Mouse (Mus musculus): ENCODE data around the gene Zfp462. TPM values are rescaled to one million over a fixed set of nuclear protein-coding genes. Genes with fewer than 3 reads are reported as not detected.

The Zfp462 gene
- polyA plus RNA-seq, 1 experiment from 2014 or later = 5.1 TPM

DNA sequence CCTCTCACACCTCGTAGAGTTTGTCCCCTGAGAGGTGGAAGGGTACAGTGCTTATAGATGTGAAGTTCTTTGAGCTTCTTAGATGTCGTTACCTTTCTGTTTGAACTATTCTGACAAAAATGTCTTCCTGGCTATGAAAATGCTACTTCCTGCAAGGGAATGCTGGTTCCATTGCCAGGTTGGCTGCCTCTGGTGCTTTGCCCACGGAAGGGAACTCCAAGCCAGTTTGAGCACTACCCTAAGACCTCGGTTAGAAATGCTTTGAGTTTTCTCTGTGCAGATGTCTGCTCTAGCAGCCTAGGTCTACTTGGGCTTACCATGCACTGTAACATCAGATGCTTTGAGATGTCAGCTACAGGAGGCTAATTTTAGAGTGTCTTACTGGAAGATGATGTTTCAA, 17.3 kb downstream of the Zfp462 start:
- no peak for ATAC-seq (replicated peaks; ENCODE audit: low FRiP score, low TSS enrichment, low read depth)
- no peak for DNase-seq (ENCODE audit: low spot score)
- H3K27ac ChIP-seq (ENCODE audit: low read depth) = no peak overlapping the region
- H3K4me2 ChIP-seq (ENCODE audit: low read length) = no peak overlapping the region
- H3K27me3 ChIP-seq (replicated peaks; ENCODE audit: control insufficient read depth, insufficient read depth, low read length) = no peaks in the 10 kb centered on the region
- 96% methylated on average over 4 of the region's 4 CpGs for WGBS
- 0 out of 2 replicates have a peak, but pooled peaks cover 3% of the 10 kb centered on the region for H3K36me3 ChIP-seq (ENCODE audit: control insufficient read depth, insufficient read depth, low read length)
- H3K4me3 ChIP-seq (ENCODE audit: low read depth, low read length) = no peak overlapping the region
- no peaks in the 10 kb centered on the region for H3K9me3 ChIP-seq (ENCODE audit: control insufficient read depth, low read length)
- peaks cover 24% of the 10 kb centered on the region for H3K4me1 ChIP-seq (replicated peaks; ENCODE audit: control insufficient read depth, insufficient read depth, low read length)
- no peak overlapping the region for H3K9ac ChIP-seq (ENCODE audit: low read length)

DNA sequence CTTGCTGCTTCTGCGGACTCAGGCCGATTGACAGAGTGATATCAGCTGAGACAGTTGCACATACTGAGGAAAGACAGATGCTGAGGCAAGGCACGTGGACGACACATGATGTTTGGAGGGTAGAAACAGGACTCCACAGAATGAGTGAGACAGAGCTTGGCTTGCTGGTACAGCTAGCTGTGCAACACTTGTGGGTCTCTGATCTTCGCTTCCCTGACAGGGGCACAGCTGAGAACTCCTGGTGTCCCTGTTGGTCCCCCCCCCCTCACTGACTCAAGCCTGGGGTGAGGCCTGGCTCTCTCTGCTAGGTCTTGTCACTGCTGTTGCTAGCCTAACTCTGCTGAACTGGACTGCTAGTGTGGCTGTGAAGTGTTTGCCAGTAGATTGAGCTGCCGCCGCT, 18.7 kb downstream of the Zfp462 start:
- Histone ChIP-seq H3K27ac (ENCODE audit: low read depth) (no peak overlapping the region), H3K9me3 (ENCODE audit: control insufficient read depth, low read length) (no peaks in the 10 kb centered on the region), H3K4me1 (replicated peaks; ENCODE audit: control insufficient read depth, insufficient read depth, low read length) (peaks cover 32% of the 10 kb centered on the region), H3K4me3 (ENCODE audit: low read depth, low read length) (no peak overlapping the region), H3K27me3 (replicated peaks; ENCODE audit: control insufficient read depth, insufficient read depth, low read length) (no peaks in the 10 kb centered on the region), H3K9ac (ENCODE audit: low read length) (no peak overlapping the region), H3K4me2 (ENCODE audit: low read length) (no peak overlapping the region), H3K36me3 (ENCODE audit: control insufficient read depth, insufficient read depth, low read length) (no peaks in the 10 kb centered on the region)
- no peak for ATAC-seq (replicated peaks; ENCODE audit: low FRiP score, low TSS enrichment, low read depth)
- DNase-seq (ENCODE audit: low spot score) = no peak
- WGBS = 76% methylated on average over 7 of the region's 7 CpGs

DNA sequence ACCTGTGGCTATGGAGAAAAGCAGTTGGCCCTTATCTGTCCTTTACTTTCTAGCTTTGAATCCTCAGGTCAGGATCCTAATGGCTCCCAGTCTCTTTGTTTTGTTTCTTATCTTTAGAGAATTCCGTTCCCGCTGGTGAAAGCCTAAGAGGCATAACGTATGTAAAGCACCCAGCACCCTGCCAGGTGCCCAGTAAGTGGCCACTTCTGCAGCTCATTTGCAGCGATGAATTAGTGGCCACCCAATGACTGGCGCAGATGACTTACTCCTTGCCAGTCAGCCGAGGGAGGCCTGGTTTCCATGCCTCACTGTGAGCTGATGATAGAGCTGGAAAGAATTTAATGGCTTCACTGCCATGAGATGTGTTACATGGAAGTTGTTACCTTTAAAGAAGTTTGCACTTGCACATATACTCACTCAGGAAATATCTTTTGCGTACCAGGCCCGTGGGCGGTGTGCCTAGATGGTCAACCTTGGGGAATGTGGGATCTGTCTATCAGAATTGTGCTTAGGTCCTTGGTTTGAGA, 20.4 kb downstream of the Zfp462 start:
- Histone ChIP-seq H3K27ac (ENCODE audit: low read depth) (no peak overlapping the region), H3K27me3 (replicated peaks; ENCODE audit: control insufficient read depth, insufficient read depth, low read length) (no peaks in the 10 kb centered on the region), H3K36me3 (ENCODE audit: control insufficient read depth, insufficient read depth, low read length) (no peaks in the 10 kb centered on the region), H3K4me2 (ENCODE audit: low read length) (no peak overlapping the region), H3K4me3 (ENCODE audit: low read depth, low read length) (no peak overlapping the region), H3K9me3 (ENCODE audit: control insufficient read depth, low read length) (no peaks in the 10 kb centered on the region), H3K4me1 (replicated peaks; ENCODE audit: control insufficient read depth, insufficient read depth, low read length) (peaks cover 32% of the 10 kb centered on the region), H3K9ac (ENCODE audit: low read length) (no peak overlapping the region)
- no peak for ATAC-seq (replicated peaks; ENCODE audit: low FRiP score, low TSS enrichment, low read depth)
- no peak for DNase-seq (ENCODE audit: low spot score)
- WGBS = 65% methylated on average over 9 of the region's 9 CpGs

DNA sequence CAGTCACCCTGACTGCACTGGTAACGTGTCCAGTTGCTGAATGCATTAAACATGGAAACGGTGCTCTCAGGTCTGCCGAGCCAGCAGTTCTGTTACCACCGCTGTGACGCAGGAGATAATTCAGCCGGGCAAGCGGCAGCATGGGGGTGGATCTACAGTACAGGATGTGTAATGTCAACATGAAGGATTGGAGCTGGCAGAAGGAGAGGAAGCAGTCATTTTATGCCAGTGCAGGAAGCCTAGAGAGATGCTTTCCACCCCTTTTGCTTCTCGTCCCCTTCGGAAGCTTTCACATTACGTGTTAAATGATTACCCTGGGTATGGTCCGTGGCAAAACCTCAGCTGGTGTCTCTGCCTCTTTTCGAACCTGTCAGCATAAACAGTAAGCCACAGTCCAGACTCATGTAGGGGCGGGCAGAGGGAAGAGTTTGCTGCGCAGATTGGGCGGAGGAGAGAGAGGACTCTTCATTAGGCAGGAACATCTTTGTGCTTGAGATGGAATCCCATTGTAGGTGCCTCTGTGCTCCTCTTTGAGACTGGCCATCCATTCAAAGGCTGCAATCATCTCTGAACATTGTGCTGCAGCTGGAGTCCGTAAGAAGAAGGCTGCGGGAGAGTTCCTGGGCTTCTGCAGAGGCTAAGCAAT, 21.4 kb downstream of the Zfp462 start:
- DNase-seq (ENCODE audit: low spot score) = peak; percentile 73
- 0 out of 2 replicates have a peak, but pooled peaks have one; percentile 44 for ATAC-seq (replicated peaks; ENCODE audit: low FRiP score, low TSS enrichment, low read depth)
- H3K27me3 ChIP-seq (replicated peaks; ENCODE audit: control insufficient read depth, insufficient read depth, low read length) = no peaks in the 10 kb centered on the region
- H3K4me2 ChIP-seq (ENCODE audit: low read length) = peak overlapping the region; percentile 36
- H3K27ac ChIP-seq (ENCODE audit: low read depth) = peak overlapping the region; percentile 47
- H3K9ac ChIP-seq (ENCODE audit: low read length) = no peak overlapping the region
- H3K9me3 ChIP-seq (ENCODE audit: control insufficient read depth, low read length) = no peaks in the 10 kb centered on the region
- H3K36me3 ChIP-seq (ENCODE audit: control insufficient read depth, insufficient read depth, low read length) = no peaks in the 10 kb centered on the region
- 27% methylated on average over 17 of the region's 17 CpGs for WGBS
- 0 out of 2 replicates have a peak overlapping the region, but pooled peaks have one; percentile 1 for H3K4me3 ChIP-seq (ENCODE audit: low read depth, low read length)
- H3K4me1 ChIP-seq (replicated peaks; ENCODE audit: control insufficient read depth, insufficient read depth, low read length) = peaks cover 32% of the 10 kb centered on the region

DNA sequence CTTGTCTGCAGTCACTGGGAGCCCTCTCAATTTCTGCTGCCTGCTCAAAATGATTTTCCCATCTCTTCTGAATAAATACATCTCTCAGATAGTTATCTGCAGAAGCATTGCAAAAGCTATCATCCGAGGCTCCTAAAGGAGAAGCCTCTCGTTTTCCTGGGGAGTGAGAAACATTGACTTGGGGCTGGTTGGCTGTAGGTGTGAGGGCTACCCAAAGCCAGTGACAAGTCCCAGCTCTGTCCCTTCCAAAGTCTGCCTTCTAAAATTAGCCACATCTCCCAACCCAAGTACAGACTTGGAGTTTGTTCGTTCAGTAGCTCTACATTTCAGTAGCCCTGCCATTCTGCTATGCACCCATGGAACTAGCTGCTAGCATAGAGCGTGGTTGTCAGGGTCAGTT, 22.3 kb downstream of the Zfp462 start:
- no peak for ATAC-seq (replicated peaks; ENCODE audit: low FRiP score, low TSS enrichment, low read depth)
- Histone ChIP-seq H3K27ac (ENCODE audit: low read depth) (no peak overlapping the region), H3K36me3 (ENCODE audit: control insufficient read depth, insufficient read depth, low read length) (no peaks in the 10 kb centered on the region; the same call in 1 of the 2 replicates), H3K27me3 (replicated peaks; ENCODE audit: control insufficient read depth, insufficient read depth, low read length) (no peaks in the 10 kb centered on the region), H3K4me2 (ENCODE audit: low read length) (no peak overlapping the region), H3K9ac (ENCODE audit: low read length) (no peak overlapping the region), H3K9me3 (ENCODE audit: control insufficient read depth, low read length) (no peaks in the 10 kb centered on the region), H3K4me1 (replicated peaks; ENCODE audit: control insufficient read depth, insufficient read depth, low read length) (peaks cover 32% of the 10 kb centered on the region), H3K4me3 (ENCODE audit: low read depth, low read length) (no peak overlapping the region)
- no peak for DNase-seq (ENCODE audit: low spot score)
- 76% methylated on average over 4 of the region's 4 CpGs for WGBS

DNA sequence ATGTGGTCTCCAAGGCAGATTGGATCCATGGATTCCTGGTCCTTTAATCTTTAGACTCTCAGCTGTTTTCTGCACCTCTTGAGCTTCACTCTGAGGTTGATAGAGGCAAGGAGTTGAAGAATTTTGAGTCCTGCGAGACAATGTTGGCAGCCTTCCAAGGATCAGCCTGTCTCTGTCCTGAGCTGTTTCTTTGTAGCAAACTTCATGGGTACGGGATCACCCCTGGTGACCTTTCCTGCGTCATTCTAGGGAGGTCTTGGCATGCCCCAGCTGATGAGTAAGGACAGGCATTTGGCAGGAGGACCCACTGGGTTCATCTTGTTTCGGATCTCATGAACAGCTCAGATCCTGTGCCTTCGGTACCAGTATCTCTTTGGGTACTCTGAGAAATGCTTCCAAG, 22.9 kb downstream of the Zfp462 start:
- H3K9me3 ChIP-seq (ENCODE audit: control insufficient read depth, low read length) = no peaks in the 10 kb centered on the region
- peaks cover 32% of the 10 kb centered on the region for H3K4me1 ChIP-seq (replicated peaks; ENCODE audit: control insufficient read depth, insufficient read depth, low read length)
- ATAC-seq (replicated peaks; ENCODE audit: low FRiP score, low TSS enrichment, low read depth) = no peak
- H3K27ac ChIP-seq (ENCODE audit: low read depth) = no peak overlapping the region
- no peak for DNase-seq (ENCODE audit: low spot score)
- no peak overlapping the region for H3K4me3 ChIP-seq (ENCODE audit: low read depth, low read length)
- H3K27me3 ChIP-seq (replicated peaks; ENCODE audit: control insufficient read depth, insufficient read depth, low read length) = no peaks in the 10 kb centered on the region
- H3K9ac ChIP-seq (ENCODE audit: low read length) = no peak overlapping the region
- WGBS = 56% methylated on average over 5 of the region's 5 CpGs
- peaks cover 3% of the 10 kb centered on the region; the same call in 1 of the 2 replicates for H3K36me3 ChIP-seq (ENCODE audit: control insufficient read depth, insufficient read depth, low read length)
- no peak overlapping the region for H3K4me2 ChIP-seq (ENCODE audit: low read length)

DNA sequence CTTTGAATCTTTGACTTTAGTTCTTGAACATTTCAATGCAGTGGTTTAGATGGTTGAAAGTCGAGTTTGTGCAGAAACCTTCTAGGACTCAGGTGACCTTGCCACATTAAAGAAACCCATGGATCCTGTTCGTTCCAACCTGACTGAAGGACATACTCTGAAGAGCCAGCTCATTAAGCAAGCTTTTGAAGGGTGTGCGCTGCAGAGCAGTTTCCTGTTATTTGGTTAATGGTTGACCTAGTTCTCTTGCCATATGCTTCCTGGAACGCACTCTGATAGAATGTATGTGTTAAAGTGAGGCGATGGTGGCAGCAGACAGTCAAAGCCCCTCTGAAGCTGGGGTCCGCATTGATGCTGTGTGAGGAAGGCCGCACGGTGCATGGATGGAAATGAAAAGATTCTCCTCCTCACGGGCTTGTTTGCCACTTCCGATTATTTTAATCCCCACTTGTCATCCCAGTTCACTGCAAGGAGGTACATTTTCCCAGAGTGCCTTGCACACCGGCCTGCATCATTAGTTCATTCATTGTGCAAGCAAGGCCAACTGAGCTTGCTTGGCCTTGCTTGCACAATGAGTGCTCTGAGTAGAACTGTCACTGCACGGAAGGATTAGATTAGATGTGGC, 24.9 kb downstream of the Zfp462 start:
- H3K27me3 ChIP-seq (replicated peaks; ENCODE audit: control insufficient read depth, insufficient read depth, low read length) = no peaks in the 10 kb centered on the region
- WGBS = 85% methylated on average over 12 of the region's 12 CpGs
- no peak overlapping the region for H3K4me3 ChIP-seq (ENCODE audit: low read depth, low read length)
- H3K4me2 ChIP-seq (ENCODE audit: low read length) = no peak overlapping the region
- peaks cover 3% of the 10 kb centered on the region; the same call in 1 of the 2 replicates for H3K36me3 ChIP-seq (ENCODE audit: control insufficient read depth, insufficient read depth, low read length)
- DNase-seq (ENCODE audit: low spot score) (no peak), ATAC-seq (replicated peaks; ENCODE audit: low FRiP score, low TSS enrichment, low read depth) (no peak)
- peaks cover 31% of the 10 kb centered on the region for H3K4me1 ChIP-seq (replicated peaks; ENCODE audit: control insufficient read depth, insufficient read depth, low read length)
- no peak overlapping the region for H3K9ac ChIP-seq (ENCODE audit: low read length)
- H3K27ac ChIP-seq (ENCODE audit: low read depth) = no peak overlapping the region
- H3K9me3 ChIP-seq (ENCODE audit: control insufficient read depth, low read length) = no peaks in the 10 kb centered on the region

DNA sequence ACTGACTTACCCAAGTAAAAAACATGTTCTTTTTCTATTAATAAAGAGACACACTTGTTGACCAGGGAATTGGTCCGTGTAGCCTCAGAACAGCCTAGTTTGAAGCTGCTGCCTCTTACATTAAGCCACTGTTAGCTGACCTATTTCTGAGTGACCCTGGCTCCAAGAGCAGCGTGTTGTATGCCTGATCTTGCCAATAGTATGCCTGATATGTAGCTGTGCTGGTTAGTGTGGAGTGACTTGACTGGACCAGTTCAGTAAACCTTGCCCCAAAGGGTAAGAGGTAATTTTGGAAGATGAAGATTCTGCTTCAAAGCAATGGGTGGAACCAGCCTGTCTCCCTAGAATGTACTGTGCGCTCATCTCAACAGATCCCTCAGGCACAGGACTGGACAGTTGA, 26.5 kb downstream of the Zfp462 start:
- H3K27me3 ChIP-seq (replicated peaks; ENCODE audit: control insufficient read depth, insufficient read depth, low read length) = no peaks in the 10 kb centered on the region
- 94% methylated on average over 3 of the region's 3 CpGs for WGBS
- H3K27ac ChIP-seq (ENCODE audit: low read depth) = no peak overlapping the region
- no peak for ATAC-seq (replicated peaks; ENCODE audit: low FRiP score, low TSS enrichment, low read depth)
- no peak overlapping the region for H3K4me3 ChIP-seq (ENCODE audit: low read depth, low read length)
- H3K36me3 ChIP-seq (ENCODE audit: control insufficient read depth, insufficient read depth, low read length) = peaks cover 3% of the 10 kb centered on the region; the same call in 1 of the 2 replicates
- DNase-seq (ENCODE audit: low spot score) = no peak
- no peak overlapping the region for H3K9ac ChIP-seq (ENCODE audit: low read length)
- peaks cover 15% of the 10 kb centered on the region for H3K4me1 ChIP-seq (replicated peaks; ENCODE audit: control insufficient read depth, insufficient read depth, low read length)
- no peaks in the 10 kb centered on the region for H3K9me3 ChIP-seq (ENCODE audit: control insufficient read depth, low read length)
- no peak overlapping the region for H3K4me2 ChIP-seq (ENCODE audit: low read length)
